Mouse (Mus musculus) lung, postnatal 25 days (tissue): ENCODE results near the gene Smtnl2.

ENCODE experiments used
- DNase-seq: peaks from one replicate; pipeline ENCODE4 v3.0.0; 2022; ENCODE audit warnings: low spot score

Smtnl2 gene

DNA sequence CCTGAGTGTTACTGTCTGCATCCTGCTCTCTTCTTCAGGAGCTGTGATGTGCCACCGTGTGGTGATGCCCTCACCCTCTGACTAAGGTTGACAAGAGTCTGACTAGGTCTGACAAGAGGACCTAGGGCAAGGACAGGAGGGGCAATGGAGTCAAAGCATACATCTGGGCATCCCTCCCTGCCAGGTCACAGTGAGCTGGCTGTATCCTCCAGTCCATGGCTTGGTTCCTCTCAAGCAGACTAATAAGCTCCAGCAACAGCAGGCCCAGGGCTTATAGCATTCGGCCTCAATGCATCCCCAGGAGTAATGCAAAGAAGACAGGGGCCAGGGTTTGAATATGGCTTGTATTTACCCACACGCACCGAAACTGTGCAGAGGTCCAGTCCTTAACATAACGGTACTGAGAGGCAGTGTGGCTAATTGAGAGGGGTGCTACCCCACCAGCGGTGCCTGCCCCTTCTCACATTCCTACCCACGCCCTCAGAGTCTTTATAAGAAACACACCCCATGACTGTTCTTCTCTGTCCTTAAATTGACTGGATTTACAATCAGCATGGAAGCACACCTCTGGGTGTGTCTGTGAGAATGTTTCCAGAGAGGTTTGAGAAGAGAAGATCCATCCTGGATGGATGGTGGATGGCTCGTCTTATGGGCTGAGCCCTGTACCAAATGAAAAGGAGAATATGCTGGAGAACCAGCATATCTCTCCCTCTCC, 13.5 kb downstream of the Smtnl2 start:
- no peak for DNase-seq

DNA sequence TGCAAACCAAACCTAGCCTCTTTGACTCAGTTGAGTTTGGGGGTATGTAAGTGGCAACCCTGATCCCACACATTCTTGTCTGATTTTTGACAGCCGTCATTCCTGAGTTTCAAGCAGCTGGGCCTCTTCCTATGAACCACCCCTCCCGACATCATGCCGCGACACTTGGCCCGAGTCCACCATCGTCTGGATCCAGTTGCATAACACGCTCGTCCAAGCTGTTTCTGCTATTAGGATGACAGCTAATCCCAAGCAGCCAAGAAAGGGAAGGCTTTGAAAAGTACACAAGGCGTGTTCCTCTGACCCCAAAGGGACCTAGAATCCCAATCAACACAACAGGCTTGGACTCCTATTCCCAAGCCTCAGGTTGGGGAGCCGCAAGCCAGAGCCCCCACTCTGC, 14.4 kb downstream of the Smtnl2 start:
- DNase-seq = peak; percentile 83

DNA sequence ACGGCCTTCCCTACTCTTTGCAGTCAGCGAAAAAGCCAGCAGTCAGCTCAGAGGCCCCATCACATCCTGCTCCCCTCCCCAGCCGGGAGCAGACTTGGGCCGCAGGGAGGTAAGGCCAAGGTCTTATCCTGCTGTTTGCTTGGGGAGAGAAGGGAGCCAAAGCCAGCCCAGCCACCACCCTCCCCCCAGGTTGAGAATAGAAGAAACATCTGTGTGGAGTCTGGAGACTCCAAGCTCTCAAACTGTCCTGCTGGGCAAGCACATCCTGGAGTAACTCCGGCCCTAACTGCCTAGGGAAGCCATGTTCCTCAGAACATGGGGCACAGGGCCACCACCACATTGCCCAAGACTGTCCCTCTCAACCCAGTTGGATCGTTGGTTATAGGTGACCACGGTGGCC, 14.9 kb downstream of the Smtnl2 start:
- peak; percentile 37 for DNase-seq

DNA sequence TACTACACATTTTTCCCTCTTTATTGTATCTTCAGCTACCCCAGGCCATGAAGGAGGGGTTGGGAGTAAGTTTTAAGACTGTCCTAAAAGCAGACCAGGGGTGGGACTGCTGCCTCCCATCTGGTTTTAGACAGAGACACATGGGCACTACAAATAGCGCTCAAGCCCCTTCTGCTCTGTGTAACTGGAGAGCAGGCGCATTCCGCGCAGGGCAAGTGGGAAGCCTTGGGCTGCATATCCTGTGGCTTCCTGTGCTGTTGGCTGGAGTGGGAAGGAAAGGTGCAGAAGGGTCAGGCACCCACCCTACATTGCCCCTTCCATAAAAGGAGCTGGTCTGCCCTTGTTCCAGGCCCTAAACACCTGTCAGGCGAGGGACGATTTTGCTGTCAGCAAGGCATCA, 15.9 kb downstream of the Smtnl2 start:
- DNase-seq = no peak

DNA sequence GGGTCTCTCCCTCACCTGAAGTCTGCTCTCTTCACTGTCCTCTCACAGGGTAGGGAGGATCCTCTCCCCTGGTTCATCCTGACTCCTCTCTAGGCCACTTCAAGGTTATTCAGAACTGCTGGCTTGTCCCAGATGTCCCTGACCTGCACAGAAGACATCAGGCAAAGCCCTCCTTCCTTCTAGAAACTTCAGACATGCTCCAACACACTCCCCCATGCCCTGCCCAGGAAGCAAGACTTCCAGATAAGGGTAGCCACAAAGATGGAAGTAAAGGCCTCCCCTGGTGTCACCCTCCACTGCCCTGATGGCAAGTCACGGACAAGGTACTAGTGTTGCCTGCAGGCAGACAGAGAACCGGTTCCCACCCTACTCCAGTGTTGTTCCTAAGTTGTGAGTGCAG, 16.8 kb downstream of the Smtnl2 start:
- DNase-seq = no peak

DNA sequence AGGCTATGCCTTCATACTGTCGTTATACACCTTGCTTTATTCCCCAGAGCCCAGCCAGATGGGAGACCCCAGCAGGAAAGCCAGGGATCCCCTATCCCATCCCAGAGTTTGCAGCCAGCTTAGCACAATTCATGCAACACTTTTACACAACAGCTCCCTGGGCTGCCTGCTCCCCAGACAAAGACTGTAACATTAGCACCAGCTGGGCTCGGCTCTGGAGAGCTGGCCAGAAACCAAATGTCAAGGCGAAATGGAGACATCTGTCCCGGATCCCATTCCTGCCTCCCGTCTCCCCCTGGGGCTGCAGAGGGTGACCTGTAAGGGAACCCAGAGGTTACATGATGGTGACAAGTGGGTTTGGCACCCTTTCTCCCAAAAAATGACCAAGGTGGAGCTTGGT, 17.8 kb downstream of the Smtnl2 start:
- DNase-seq = peak; percentile 45

DNA sequence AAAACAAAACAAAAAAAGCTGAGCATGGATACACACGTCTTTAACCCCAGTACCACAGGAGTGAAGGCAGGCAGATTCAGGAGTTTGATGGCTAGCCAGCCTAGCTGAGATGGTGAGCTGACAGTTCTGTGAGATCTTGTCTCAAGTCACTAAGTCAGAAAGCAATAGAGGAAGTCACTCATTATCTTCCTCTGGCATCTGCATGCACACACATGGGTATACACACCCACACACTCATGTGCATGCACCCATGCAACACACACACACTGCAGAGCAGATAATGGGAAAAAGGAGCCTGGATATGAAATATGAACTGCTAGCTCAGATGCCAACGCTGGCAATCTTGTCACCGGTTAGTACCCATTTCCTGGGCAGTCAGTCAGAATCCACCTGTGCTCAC, 18.3 kb downstream of the Smtnl2 start:
- no peak for DNase-seq

DNA sequence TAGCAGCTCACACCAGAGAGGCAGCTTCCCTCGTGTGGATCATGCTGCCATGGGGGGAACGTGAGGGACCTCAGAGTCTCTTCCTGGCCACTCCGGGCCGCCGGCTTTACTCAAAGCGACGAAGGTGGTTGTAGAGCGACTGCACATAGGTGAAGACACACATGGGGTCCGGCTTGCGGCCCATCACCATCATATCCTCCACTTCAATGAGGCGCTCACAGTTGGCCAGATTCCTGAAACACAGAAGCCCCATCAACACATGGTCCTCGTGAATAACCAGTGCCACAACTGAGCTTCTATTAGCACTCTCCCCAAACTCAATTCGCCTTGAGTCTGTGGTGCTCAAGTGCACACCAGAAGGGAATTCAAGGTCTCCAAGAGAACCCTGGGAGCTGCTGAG, 20.3 kb downstream of the Smtnl2 start:
- no peak for DNase-seq

DNA sequence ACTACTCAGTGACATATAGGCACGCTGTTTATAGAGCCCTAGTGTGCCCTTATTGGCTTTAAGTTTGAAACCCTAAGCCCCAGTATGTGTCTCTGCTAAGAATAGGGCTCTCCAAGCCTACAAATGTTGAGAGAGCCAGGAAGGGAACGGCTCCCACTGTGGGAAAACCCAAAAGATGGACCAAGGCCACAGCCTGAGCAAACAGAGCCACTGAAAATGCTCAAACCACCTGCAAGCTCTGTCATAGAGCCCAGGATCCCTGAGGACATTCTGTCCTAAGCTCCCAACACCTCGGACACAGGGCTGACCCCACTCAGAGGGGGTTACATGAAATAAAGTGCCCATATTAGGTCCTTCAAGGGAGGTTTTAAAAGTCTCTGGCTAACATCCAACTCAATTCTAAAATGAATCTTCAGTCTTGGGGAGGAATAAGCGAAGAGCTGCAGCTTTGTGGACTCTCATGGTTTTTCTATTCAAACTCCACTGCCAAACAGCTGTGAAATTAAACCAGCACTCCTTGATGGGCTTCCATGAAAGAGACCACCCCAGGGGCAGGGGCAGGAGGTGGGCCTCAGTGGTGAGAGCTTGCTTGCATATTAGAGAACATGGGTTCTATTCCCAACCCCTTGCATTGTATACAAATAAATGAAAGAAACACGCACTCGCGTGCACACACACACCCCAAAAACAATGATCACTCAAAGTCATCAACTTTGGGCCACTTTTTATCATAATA, 21.9 kb downstream of the Smtnl2 start:
- no peak for DNase-seq

DNA sequence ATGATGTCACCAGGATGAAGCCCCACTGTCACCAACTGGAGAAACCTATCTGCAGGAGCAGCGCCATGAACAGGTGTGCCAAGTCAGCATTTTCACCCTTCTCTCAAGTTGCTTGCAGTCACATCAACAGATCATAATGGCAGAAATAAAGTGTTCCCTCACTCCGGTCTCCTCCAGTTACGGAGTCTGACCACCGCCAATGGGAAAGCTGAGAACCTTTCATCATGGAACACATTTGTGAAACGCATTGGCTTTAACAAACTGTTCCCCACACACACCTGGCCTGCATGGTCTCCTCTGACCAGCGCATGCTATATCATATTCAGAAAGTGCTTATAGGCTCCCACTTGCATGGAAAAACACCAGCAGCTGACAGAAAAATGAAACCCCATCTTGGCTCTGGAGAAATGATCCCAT, 23.4 kb downstream of the Smtnl2 start:
- no peak for DNase-seq

DNA sequence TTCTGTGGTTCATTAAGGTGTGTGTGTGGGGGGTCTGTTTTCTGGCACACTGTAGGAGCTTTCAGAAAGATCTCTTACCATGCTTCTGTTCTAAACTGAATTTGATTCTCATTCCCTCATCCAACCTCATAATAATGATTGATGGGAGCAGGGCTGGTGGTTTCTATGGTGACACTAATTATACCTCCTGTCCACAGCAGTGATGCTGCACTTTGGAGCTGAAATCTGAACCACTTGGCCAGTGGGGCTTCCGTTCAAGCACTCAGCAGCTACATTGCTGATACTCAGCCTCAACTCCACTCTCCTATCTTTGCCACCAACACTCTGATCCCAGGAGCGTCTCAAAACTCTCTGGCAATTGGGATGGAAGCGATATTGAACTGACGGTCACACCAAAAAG, 32.2 kb downstream of the Smtnl2 start:
- DNase-seq = no peak

DNA sequence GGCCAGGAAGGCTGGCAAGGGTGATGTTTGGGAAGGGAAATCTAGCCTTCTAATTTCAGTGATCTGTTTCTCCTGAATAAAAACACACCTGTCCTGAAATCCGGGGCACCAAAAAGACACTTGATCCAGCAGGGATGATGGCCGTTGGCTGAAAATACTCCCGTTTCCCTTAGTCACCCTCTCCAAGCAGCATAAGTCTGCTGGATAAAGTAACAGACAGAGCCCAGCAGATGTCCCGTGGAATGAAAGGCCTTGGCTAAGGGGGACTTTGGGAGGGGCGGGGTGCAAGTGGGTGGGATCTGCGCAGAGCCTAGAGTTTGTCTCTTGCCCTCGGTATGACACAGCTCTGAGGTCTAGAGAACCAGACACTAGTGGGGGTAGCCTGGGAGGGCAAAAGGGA, 33.3 kb downstream of the Smtnl2 start:
- DNase-seq = no peak

DNA sequence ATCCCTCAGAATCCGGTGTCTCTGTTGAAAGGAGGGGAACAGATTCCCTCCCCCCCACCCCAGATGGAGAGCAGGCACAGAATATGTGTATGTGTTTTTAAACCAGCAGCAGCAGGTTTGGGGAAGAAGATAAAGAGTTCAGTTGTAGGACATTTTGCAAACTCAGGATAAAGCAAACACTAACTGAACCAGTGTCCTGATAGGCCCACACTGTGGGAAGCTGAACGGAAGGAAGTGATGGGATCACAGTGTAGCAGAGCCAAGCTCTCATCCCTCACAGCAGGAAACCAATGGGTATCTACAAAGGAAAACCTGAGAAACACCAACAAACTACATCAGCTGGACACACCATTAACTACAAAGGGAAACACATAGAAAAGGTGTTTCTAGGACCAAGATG, 35.0 kb downstream of the Smtnl2 start:
- DNase-seq = no peak

DNA sequence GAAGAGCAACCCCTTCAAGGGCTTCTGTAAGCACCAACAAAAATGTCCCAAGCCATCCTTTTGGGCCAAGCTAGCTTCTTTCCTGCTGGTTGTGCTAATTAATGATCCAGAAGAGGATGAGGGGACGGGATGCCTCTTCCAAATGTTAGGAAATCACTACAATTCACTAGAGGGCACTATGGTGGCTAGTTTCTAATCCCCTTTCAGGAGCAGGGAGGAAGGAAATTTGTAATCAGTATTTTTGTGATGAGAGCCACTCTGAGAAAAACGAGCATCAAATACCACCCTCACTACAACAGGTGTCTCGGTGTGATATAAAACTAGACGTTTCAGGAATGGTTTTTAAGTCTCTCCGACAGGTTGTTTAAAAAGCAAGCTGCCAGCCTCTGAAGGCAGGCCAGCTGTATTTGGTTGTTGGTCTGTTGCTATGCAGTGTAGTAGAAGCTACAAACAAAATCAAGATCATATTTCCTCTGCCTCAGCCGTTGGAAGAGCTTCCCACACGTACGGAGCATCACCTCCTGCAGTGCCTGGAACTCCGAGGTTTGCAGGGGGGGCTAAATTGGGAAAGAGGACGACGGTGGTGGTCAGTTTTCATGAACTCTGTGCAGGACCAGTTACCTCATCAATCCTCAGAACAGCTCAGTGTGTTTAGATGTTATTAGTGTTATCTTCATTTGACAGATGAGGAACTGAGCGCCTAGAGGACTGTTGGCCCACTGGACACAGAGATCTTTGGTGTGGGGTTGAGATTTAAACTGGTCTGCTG, 41.4 kb downstream of the Smtnl2 start:
- DNase-seq = peak; percentile 26

DNA sequence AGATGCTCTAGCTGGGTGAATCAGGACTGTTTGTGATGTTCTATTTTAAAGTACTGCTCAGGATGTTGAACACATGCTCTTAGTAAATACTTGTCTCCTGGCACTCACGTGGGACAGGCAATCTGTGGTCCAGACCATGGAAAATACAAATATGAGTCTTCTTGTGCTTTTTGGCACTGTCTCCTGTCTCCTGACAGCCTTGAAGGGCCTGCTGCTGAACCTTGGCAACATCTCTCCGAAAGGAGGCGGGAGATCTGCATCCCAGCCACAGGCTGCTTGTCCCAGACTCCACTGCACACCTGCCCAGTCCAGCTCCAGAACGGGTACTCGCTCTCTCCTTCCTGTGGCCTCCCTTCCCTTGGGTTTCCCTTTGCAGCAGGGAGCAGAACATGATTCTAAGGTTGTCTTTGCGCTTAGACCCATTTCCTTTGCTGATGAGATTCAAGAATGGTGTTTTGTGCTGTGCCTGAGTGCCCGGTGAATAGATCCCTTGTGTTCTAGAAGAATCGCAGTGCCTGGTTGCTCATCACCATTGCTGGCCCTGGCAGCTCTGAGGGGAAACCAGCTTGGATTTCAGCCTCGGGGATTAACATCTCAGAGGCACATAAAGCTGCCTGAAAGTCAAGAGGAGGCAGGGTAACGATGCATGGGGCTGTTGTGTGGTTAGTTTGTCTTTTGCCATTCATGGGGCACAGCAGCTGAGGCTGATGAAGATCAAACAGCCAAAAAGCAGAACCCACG, 43.4 kb downstream of the Smtnl2 start:
- peak; percentile 19 for DNase-seq

DNA sequence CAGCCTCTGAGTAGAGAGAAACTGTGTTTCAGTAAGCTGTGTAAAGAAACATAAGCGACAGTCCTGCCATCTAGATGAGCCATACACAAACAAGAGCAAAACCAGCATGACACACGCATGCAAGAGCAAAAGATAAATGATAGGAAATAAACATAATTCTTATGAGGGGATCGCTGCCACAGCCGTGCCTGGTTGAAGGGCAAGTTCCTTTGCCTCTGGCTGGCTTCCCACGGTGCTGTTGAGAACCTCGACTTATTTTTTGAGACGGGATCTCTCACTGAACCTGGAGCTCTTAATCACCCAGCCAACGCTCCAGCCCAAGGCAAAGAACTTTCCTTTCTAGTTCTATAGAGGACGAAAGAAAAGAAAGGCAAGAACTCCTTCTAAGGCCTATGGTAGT, 45.4 kb downstream of the Smtnl2 start:
- no peak for DNase-seq

DNA sequence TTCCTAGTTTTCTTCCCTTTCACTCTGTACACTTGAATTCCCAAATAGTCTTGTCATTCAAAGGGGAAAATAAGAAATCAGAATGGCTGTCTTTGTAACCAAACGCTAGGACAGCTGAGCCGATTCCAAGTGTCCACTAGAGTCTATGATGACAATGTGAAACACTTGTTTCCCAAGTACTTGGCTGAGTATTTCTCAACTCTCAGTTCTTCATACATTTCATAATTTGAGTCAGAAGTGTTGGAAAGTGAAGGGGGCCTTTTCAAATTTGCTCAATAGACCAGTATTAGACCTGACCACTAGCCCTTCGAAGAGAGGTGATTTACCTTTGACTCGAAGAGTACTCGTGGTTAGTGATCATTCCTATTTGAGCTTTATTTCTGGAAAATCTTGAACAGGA, 47.0 kb downstream of the Smtnl2 start:
- DNase-seq = peak; percentile 27

DNA sequence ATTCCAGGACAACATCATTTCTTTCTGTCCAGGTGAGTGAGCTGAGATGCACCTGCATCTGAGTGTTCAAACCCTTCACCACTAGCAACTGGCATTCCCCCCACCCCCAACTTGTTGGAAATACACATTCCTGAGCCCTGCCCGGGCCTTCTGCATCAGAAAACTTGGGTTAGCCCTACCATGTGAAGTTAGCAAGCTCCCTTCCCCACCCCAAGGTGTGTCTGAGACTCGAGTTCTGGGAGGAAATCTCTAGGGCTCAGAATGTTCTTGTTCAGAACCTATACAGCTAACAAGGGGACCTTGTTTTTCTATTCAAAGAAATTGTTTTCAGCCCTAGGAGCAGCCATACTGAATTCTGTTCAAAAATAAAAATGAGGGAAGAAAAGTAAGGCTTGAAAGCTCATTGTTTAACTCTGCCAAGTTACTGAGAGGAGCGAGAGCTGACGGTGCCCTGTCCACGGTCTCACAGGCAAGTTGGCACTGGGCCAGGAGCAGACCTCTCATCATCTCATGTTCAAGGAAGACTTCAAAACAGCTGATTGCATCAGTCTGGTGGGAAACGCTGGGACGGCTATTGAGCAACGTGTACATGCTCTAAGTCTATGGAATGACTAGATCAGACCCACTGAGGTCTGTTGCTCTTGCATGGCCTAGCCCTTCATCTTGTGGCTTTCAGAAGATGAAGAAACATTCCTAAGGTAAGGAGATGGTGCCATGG, 47.8 kb downstream of the Smtnl2 start:
- peak; percentile 11 for DNase-seq

DNA sequence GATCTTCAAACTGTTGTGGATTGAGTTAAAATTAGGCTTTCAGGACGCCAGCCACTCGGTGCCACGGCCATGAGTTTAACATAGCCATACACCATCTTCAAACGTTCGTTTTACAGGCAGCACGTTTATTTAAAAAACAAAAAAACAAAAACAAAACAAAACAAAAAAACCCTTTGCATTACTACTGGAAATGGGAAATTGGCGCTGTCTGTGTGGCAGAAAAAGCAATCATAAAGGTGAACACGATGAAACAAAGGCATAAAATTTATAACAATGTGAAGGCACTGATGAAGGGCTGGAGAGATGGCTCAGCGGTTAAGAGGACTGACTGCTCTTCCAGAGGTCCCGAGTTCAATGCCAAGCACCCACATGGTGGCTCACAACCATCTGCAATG, 49.2 kb downstream of the Smtnl2 start, which contains the start of gene Tekt1:
Gene Tekt1, minus strand, starts transcription at position 96 of the 395 bp plus-strand sequence.
- no peak for DNase-seq

DNA sequence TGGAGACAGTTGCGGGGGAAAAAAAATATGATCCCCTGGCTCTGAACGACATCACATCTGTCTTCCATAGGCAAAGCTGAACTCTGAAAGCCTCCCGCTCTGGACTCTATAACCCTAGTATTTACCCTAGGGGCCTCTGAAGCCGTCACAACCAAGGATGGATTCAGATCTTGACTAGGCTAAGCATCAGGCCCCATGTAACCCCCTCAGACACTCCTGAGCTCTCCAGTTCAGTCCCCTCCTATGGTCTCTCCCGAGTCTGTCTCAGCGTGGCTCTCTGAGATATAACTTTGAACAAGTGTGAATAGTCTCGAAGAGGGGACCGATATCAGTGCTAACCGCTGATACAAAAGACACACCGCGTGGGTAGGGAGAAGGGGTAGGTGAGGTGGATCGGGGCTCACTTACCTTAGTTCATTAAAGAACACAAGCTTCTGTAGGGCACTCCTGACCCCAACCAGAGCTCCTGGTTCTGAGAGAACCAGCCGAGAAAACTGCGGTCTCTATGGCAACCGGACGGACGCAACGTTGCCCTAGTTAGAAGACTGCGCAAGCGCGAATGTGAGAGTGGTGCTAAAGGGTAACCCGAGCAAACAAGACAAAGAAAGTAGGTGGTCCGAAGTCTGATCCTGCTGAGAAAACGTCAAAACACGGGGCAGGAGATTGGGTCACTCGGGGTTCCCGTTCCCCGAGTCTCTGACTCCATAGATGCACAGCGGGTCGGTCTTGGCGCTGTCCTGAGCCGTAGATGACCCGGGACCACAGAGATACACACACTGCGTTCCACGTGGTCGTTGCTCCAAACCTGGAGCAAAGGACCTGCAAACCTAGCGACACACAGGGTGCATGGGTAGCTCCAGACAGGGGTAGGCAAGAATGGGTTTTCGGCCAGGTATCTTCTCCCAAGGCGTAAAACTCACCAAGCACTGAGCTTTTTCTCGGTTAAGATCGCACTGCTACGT, 49.8 kb downstream of the Smtnl2 start:
- DNase-seq = peak; percentile 48
